In the genomic region with DNA sequence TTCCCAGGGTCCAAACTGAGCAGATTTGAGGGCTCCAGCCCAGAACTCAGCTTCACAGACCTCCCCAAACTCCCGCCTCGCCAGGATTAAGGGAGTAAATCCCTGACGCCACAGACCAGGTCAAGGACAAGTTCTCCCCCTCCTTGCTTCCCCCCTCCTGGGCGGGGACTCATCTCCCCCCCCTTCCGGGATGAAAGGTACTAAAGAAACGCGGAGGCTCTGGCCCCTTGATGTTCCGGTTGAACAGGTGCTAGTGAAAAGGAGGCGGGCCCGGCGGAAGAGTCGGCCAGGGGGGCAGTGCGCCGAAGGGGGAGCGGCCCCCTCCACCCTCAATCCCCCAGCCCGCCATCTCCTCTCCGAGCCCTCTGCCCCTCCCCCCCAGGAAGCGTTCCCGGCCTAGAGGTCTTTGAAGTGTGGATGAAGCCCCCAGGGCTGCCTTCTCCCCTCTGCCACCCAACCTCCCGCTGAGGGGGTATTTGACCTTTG, we compare ENCODE assay signal across 8 mouse cellular contexts. TPM values are rescaled to one million over a fixed set of nuclear protein-coding genes. Genes with fewer than 3 reads are reported as not detected.
A peak's percentile ranks its signal among the peaks of the same experiment; 100 is the strongest.
DNase-seq lines count a peak whose midpoint lies in the region; ATAC-seq lines count a peak whose summit lies in the region.

No protein-coding gene starts in this region.

- H3K4me1 ChIP-seq in heart, embryonic 14.5 days (ENCODE audit: control insufficient read depth in 2 of 2, insufficient read depth in 2 of 2, low read length in 2 of 2): peaks cover 36 to 43% of the 10 kb centered on the region in 2 experiments
- peaks cover 65% of the 10 kb centered on the region for H3K4me1 ChIP-seq in midbrain, embryonic 10.5 days

- H3K4me3 ChIP-seq in heart, embryonic 14.5 days (ENCODE audit: control insufficient read depth in 1 of 2, insufficient read depth in 1 of 2, low read depth in 1 of 2, low read length in 2 of 2): peak overlapping the region; percentile 73 to 90
- H3K4me3 ChIP-seq in midbrain, embryonic 10.5 days: peak overlapping the region; percentile 95

- H3K9ac ChIP-seq in heart, embryonic 14.5 days (ENCODE audit: low read length): peak overlapping the region; percentile 95

- no peaks in the 10 kb centered on the region for H3K27me3 ChIP-seq in heart, embryonic 14.5 days (ENCODE audit: control insufficient read depth, insufficient read depth, low read length)
- H3K27me3 ChIP-seq in midbrain, embryonic 10.5 days (ENCODE audit: low read depth, poor library complexity, severe bottlenecking): peaks cover 40% of the 10 kb centered on the region

- H3K9me3 ChIP-seq in heart, embryonic 14.5 days (ENCODE audit: control insufficient read depth, low read length): no peaks in the 10 kb centered on the region
- no peaks in the 10 kb centered on the region; the same call in 1 of the 2 replicates for H3K9me3 ChIP-seq in midbrain, embryonic 10.5 days (replicated peaks)

- peak overlapping the region; percentile 90 to 92 for H3K27ac ChIP-seq in heart, embryonic 14.5 days (replicated peaks in 1 of 2; ENCODE audit: control insufficient read depth in 1 of 2, insufficient read depth in 1 of 2, low read depth in 2 of 2, low read length in 2 of 2)
- peak overlapping the region; percentile 95 for H3K27ac ChIP-seq in midbrain, embryonic 10.5 days (replicated peaks)

- ATAC-seq in heart, embryonic 14.5 days (ENCODE audit: insufficient number of reproducible peaks, insufficient read depth, low FRiP score, low read depth): no peak
- no peak for ATAC-seq in erythroid progenitor cell, adult 5-6 weeks (replicated peaks; ENCODE audit: low FRiP score, poor library complexity, severe bottlenecking)

- peaks cover 15% of the 10 kb centered on the region for H3K36me3 ChIP-seq in heart, embryonic 14.5 days (ENCODE audit: control insufficient read depth, insufficient read depth, low read length)
- H3K36me3 ChIP-seq in midbrain, embryonic 10.5 days: peaks cover 20% of the 10 kb centered on the region

- WGBS in heart, embryonic 14.5 days: under 1% methylated on average over 20 of the region's 20 CpGs
- 0% methylated on average over 20 of the region's 20 CpGs for WGBS in midbrain, embryonic 10.5 days

- H3K4me2 ChIP-seq in heart, embryonic 14.5 days (ENCODE audit: low read length): peak overlapping the region; percentile 86

- peak; percentile 55 to 66 for DNase-seq in gastrocnemius, adult 8-10 months (ENCODE audit: low spot score in 2 of 2)
- DNase-seq in gastrocnemius, postnatal 4 days (ENCODE audit: low spot score in 2 of 2): no peak
- peak; percentile 67 for DNase-seq in embryo, embryonic 10 days (ENCODE audit: low spot score)
- DNase-seq in kidney, postnatal 14 days: peak; percentile 89
- DNase-seq in midbrain, embryonic 10.5 days (ENCODE audit: low spot score): peak; percentile 82
- peak; percentile 71 to 85 for DNase-seq in thymus, adult 18-20 months

RNA-seq across cellular contexts. Expression of a gene that starts 1.5 kb away (rescaled TPM):
- total RNA-seq in gastrocnemius, adult 8-10 months (2022): 10 to 100 TPM; 45.5 to 63.7 (median 51.7) TPM
- 10 to 100 TPM; 30.8 to 32.1 TPM for total RNA-seq in gastrocnemius, postnatal 4 days (2021)
- polyA plus RNA-seq in heart, embryonic 14.5 days (2014; fragmentation: Nextera tagmentation; extraction: Ambion mirVana): 3.2 and 3.3 TPM in 2 replicates
- polyA plus RNA-seq in midbrain, embryonic 10.5 days (2016; fragmentation: Nextera tagmentation; extraction: Ambion mirVana): 2.1 and 2.6 TPM in 2 replicates
- total RNA-seq in erythroid progenitor cell, adult 5-6 weeks (2015; ENCODE audit: low replicate concordance): 2.1 and 9.7 TPM in 2 replicates
- 1.3 and 3.9 TPM in 2 replicates for total RNA-seq in erythroid progenitor cell, adult 5-6 weeks (2017; ENCODE audit: low replicate concordance)

RNA-seq across cellular contexts. Expression of a gene that starts 23.9 kb away (rescaled TPM):
- total RNA-seq in gastrocnemius, adult 8-10 months (2022): 100 to 1,000 TPM; 102 to 119 (median 105) TPM
- total RNA-seq in gastrocnemius, postnatal 4 days (2021): 10 to 100 TPM; 65.5 to 72.0 TPM
- 52.6 and 63.2 TPM in 2 replicates for polyA plus RNA-seq in heart, embryonic 14.5 days (2014; fragmentation: Nextera tagmentation; extraction: Ambion mirVana)
- 20.5 and 21.7 TPM in 2 replicates for polyA plus RNA-seq in midbrain, embryonic 10.5 days (2016; fragmentation: Nextera tagmentation; extraction: Ambion mirVana)
- total RNA-seq in erythroid progenitor cell, adult 5-6 weeks (2015; ENCODE audit: low replicate concordance): 6.3 TPM in 1 of 2 replicates, not detected in the other
- not detected in 2 replicates for total RNA-seq in erythroid progenitor cell, adult 5-6 weeks (2017; ENCODE audit: low replicate concordance)

RNA-seq across cellular contexts. Expression of a gene that starts 32.2 kb away (rescaled TPM):
- total RNA-seq in gastrocnemius, adult 8-10 months (2022): under 1 TPM; 0.39 to 0.92 (median 0.75) TPM
- under 1 TPM; 0.47 to 0.76 TPM for total RNA-seq in gastrocnemius, postnatal 4 days (2021)
- polyA plus RNA-seq in heart, embryonic 14.5 days (2014; fragmentation: Nextera tagmentation; extraction: Ambion mirVana): 0.77 and 1.00 TPM in 2 replicates
- 10.4 and 13.3 TPM in 2 replicates for polyA plus RNA-seq in midbrain, embryonic 10.5 days (2016; fragmentation: Nextera tagmentation; extraction: Ambion mirVana)
- total RNA-seq in erythroid progenitor cell, adult 5-6 weeks (2015; ENCODE audit: low replicate concordance): 1.4 TPM in 1 of 2 replicates, not detected in the other
- total RNA-seq in erythroid progenitor cell, adult 5-6 weeks (2017; ENCODE audit: low replicate concordance): not detected in 2 replicates

RNA-seq across cellular contexts. Expression of a gene that starts 38.6 kb away (rescaled TPM):
- 1 to 10 TPM; 1.2 to 2.7 (median 1.5) TPM for total RNA-seq in gastrocnemius, adult 8-10 months (2022)
- total RNA-seq in gastrocnemius, postnatal 4 days (2021): 10 to 100 TPM; 27.3 to 33.0 TPM
- 12.5 and 14.5 TPM in 2 replicates for polyA plus RNA-seq in heart, embryonic 14.5 days (2014; fragmentation: Nextera tagmentation; extraction: Ambion mirVana)
- 16.0 and 18.6 TPM in 2 replicates for polyA plus RNA-seq in midbrain, embryonic 10.5 days (2016; fragmentation: Nextera tagmentation; extraction: Ambion mirVana)
- total RNA-seq in erythroid progenitor cell, adult 5-6 weeks (2015; ENCODE audit: low replicate concordance): 5.9 TPM in 1 of 2 replicates, not detected in the other
- 2.1 TPM in 1 of 2 replicates, not detected in the other for total RNA-seq in erythroid progenitor cell, adult 5-6 weeks (2017; ENCODE audit: low replicate concordance)

RNA-seq across cellular contexts. Expression of a gene that starts 41.5 kb away (rescaled TPM):
- 100 to 1,000 TPM; 164 to 175 (median 171) TPM for total RNA-seq in gastrocnemius, adult 8-10 months (2022)
- 100 to 1,000 TPM; 203 to 227 TPM for total RNA-seq in gastrocnemius, postnatal 4 days (2021)
- 430 and 441 TPM in 2 replicates for polyA plus RNA-seq in heart, embryonic 14.5 days (2014; fragmentation: Nextera tagmentation; extraction: Ambion mirVana)
- polyA plus RNA-seq in midbrain, embryonic 10.5 days (2016; fragmentation: Nextera tagmentation; extraction: Ambion mirVana): 606 and 631 TPM in 2 replicates
- 20.5 and 50.7 TPM in 2 replicates for total RNA-seq in erythroid progenitor cell, adult 5-6 weeks (2015; ENCODE audit: low replicate concordance)
- 7.9 and 45.8 TPM in 2 replicates for total RNA-seq in erythroid progenitor cell, adult 5-6 weeks (2017; ENCODE audit: low replicate concordance)

Comparison
In these comparisons a context has a peak if more than half of its experiments do, and no peak if none do; other contexts are left out.
1. DNase-seq: peak in gastrocnemius, adult 8-10 months (2 of 2), embryo, embryonic 10 days (single experiment), kidney, postnatal 14 days (single experiment), midbrain, embryonic 10.5 days (single experiment) and thymus, adult 18-20 months (2 of 2); none in gastrocnemius, postnatal 4 days (0 of 2).
2. RNA of a gene that starts 23.9 kb away (total RNA-seq): 102 to 119 TPM in gastrocnemius, adult 8-10 months and 65.5 to 72.0 TPM in gastrocnemius, postnatal 4 days; 6.3 TPM in erythroid progenitor cell, adult 5-6 weeks; every median in the first group is over 4 times any median in the second.